Mouse (Mus musculus) MEL (cell line): ENCODE data around the gene Gm7030. TPM values are rescaled to one million over a fixed set of nuclear protein-coding genes. Genes with fewer than 3 reads are reported as not detected.
"Not testable (repeated sequence)": the region's sequence is repeated elsewhere in the genome, so short reads cannot be mapped to it uniquely, and the experiment has no call there.

Experiments used
- DNase-seq: peaks from one replicate; pipeline ENCODE4 v3.0.0; 2011; ENCODE audit warnings: low read depth, low spot score
- H3K27ac ChIP-seq: 2 replicates; pipeline ENCODE4 v1.5.1; 2012; ENCODE audit warnings: low read depth, mild to moderate bottlenecking, control low read depth, low read length, moderate library complexity; ENCODE audit not compliant: control insufficient read depth
- H3K27me3 ChIP-seq, 2 experiments: fragments of 150-350 bp in 1 of 2; sonication (generic) in 1 of 2; 2 replicates each; pipeline ENCODE4 v1.6.1; 2012; ENCODE audit warnings: low read length in 2 of 2, mild to moderate bottlenecking in 2 of 2, improper control_type of control experiment in 1 of 2, moderate library complexity in 1 of 2; ENCODE audit not compliant: insufficient read depth in 2 of 2, control insufficient read depth in 1 of 2
- H3K36me3 ChIP-seq, 2 experiments: 2 replicates each; pipeline ENCODE4 v1.6.1; 2012 to 2014; ENCODE audit warnings: low read length in 2 of 2, improper control_type of control experiment in 1 of 2, inconsistent platforms in 1 of 2, mild to moderate bottlenecking in 1 of 2; ENCODE audit not compliant: insufficient read depth in 2 of 2, control insufficient read depth in 1 of 2
- H3K4me1 ChIP-seq, 2 experiments: fragments of 150-350 bp in 1 of 2; sonication (generic) in 1 of 2; 2 replicates each; pipeline ENCODE4 v1.6.1; 2012; ENCODE audit warnings: low read length in 2 of 2, improper control_type of control experiment in 1 of 2, mild to moderate bottlenecking in 1 of 2; ENCODE audit not compliant: insufficient read depth in 2 of 2, control insufficient read depth in 1 of 2
- H3K4me3 ChIP-seq, 2 experiments: fragments of 150-350 bp in 1 of 2; sonication (generic) in 1 of 2; 2 replicates each; pipeline ENCODE4 v1.5.1; 2012; ENCODE audit warnings: low read depth in 2 of 2, low read length in 2 of 2, mild to moderate bottlenecking in 2 of 2, moderate library complexity in 2 of 2, control low read depth in 1 of 2, improper control_type of control experiment in 1 of 2; ENCODE audit not compliant: control insufficient read depth in 1 of 2, insufficient read depth in 1 of 2
- H3K79me2 ChIP-seq: 2 replicates; pipeline ENCODE4 v1.6.1; 2012; ENCODE audit warnings: mild to moderate bottlenecking, low read length, moderate library complexity; ENCODE audit not compliant: control insufficient read depth, poor library complexity, insufficient read depth
- H3K9ac ChIP-seq: 2 replicates; pipeline ENCODE4 v1.6.1; 2012; ENCODE audit warnings: low read depth, mild to moderate bottlenecking, control low read depth, low read length, moderate library complexity; ENCODE audit not compliant: control insufficient read depth, poor library complexity, severe bottlenecking
- H3K9me3 ChIP-seq: fragments of 150-350 bp; sonication (generic); replicated peaks from 2 replicates; pipeline ENCODE4 v1.6.1; 2012; ENCODE audit warnings: mild to moderate bottlenecking, low read length, improper control_type of control experiment, moderate library complexity; ENCODE audit not compliant: insufficient read depth
- POLR2AphosphoS5 ChIP-seq: IDR thresholded peaks from 2 replicates; pipeline ENCODE4 v1.6.1; 2012; ENCODE audit warnings: low read depth, borderline replicate concordance, mild to moderate bottlenecking, inconsistent platforms, low read length, moderate library complexity, mixed read lengths
- TBP ChIP-seq: IDR thresholded peaks from 2 replicates; pipeline ENCODE4 v1.8.0; 2011; ENCODE audit warnings: low read depth, low read length, improper control_type of control experiment
- UBTF ChIP-seq: IDR thresholded peaks from 2 replicates; pipeline ENCODE4 v1.6.1; 2012; ENCODE audit warnings: low read depth, mild to moderate bottlenecking, inconsistent platforms, low read length, improper control_type of control experiment, moderate library complexity, borderline replicate concordance; ENCODE audit not compliant: insufficient read depth
- ZKSCAN1 ChIP-seq: IDR thresholded peaks from 2 replicates; pipeline ENCODE4 v1.6.1; 2012; ENCODE audit warnings: low read depth, mild to moderate bottlenecking, inconsistent platforms, low read length, improper control_type of control experiment, moderate library complexity
- polyA plus RNA-seq, 2 experiments: library from polyadenylated mRNA; stranded (reverse) in 1 of 2; unstranded in 1 of 2; fragments of >175 nt in 1 of 2; fragments of >200 nt in 1 of 2; gene quantifications; 2 replicates each; pipeline versions ENCODE4 v1.2.1 to v1.2.4; 2012; ENCODE audit warnings: low replicate concordance in 2 of 2, low read depth in 1 of 2; ENCODE audit not compliant: insufficient read length in 2 of 2, insufficient read depth in 1 of 2, missing spikeins in 1 of 2
- total RNA-seq: library from RNA; depleted of rRNA; stranded (reverse); fragments of 300-350 nt; gene quantifications from 2 replicates; pipeline ENCODE4 v1.2.3, GENCODE M21; 2012; rRNA removed

Gm7030 gene
- not detected in 2 replicates for total RNA-seq
- polyA plus RNA-seq: not detected

DNA sequence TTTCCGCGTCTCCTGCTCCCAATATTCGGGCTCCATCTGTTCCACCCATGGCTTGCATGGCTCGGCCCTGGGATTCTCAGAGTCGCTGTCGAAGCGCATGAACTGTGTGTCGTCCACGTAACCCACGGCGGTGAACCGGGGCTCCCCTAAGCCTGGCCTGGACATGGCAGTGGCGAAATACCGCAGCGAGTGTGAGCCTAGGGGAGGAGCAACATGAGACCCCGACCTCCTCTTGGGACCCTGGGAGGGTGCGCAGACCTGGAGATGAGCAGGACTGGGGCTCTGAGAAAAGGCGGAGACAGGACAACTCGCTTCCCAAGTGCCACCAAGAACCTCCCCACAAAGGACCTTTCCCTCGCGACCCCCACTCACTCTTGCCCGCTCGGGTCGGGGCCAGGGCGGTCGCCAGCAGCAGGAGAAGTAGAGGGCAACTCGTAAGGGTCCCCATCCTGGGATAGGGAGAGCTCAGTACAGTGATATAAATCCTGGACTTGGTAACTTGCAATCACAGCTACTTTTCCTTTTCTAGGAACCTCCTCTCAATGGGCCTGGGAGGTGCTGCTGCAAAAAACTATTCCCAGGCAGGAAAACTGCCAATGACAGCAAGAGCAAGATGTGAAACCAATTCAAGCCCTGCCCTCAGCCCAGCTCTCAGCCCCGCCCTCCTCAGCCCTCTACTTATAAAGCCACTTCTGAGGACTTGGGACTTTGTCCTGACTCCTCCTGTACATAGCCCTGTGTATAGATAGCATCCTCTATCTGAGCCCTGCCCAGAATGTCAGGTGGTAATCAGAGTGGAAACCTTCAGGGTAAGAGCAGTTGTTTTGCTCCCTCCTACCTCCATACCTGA is at the start of gene Gm7030:
TSS of gene Gm7030 (minus strand) at position 458 of the 850 bp plus-strand sequence.
- H3K27me3 ChIP-seq, H3K4me3 ChIP-seq, H3K4me1 ChIP-seq, H3K9me3 ChIP-seq, H3K9ac ChIP-seq, H3K36me3 ChIP-seq, DNase-seq, H3K27ac ChIP-seq, H3K79me2 ChIP-seq: not testable (repeated sequence)

GRCm38 (mm10) chr17:36178938-36179337 is 49.7 kb upstream of the Gm7030 start:
- not testable (repeated sequence) for H3K27ac ChIP-seq, DNase-seq

DNA sequence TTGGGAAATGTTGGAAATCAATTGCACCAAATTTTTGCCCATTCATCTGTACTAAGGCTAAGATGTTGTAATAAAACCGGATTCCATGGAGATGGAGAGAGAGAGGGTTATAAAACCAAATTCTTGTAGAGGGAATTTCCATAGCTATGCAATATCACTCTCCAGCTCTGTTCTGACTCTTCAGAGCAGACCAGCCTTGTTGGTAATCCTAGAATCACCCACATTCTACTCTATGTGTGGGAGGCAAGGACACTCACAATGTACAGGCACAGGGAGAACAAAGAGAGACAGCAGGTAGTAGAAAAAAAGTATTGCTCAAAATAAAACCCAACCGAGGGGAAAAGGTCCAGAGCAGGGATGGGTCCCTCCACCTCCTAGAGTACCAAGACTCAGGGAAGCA is 46.9 kb upstream of the Gm7030 start:
- DNase-seq, H3K9ac ChIP-seq, H3K79me2 ChIP-seq, H3K27me3 ChIP-seq, H3K9me3 ChIP-seq, H3K4me1 ChIP-seq, H3K27ac ChIP-seq, H3K36me3 ChIP-seq, H3K4me3 ChIP-seq: not testable (repeated sequence)

More at GRCm38 (mm10) chr17:36178938-36179337, 49.7 kb upstream of the Gm7030 start:
- not testable (repeated sequence) for H3K9me3 ChIP-seq, H3K4me1 ChIP-seq, H3K79me2 ChIP-seq, H3K36me3 ChIP-seq, H3K9ac ChIP-seq, H3K4me3 ChIP-seq, H3K27me3 ChIP-seq

DNA sequence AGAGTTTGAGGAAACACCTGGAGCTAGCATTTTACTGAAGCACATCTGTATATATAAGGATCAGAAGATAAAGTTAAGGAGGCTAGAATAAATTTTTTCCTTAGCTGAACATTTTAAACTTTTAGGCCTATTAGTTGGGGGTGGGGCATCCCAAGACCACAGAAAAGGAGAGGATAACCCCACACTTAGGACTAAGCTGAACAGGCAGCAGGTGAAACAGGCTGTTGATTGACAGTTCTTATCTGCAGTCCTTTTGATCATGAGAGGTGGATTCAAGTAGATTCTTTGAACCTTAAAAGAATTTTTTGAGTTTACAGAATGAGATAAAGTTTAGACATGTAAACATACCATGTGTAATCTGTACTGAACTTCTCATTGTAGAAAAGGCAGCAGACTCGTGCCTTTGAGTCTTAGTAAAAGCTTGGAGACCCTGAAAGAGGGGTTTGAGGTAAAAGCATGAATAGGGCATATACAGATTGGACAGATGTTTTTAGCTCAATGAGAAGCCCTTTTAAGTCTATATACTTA is 41.1 kb upstream of the Gm7030 start:
- no peak overlapping the region for H3K27ac ChIP-seq
- H3K9ac ChIP-seq: no peak overlapping the region
- DNase-seq: no peak
- H3K36me3 ChIP-seq: no peaks in the 10 kb centered on the region
- TF ChIP-seq POLR2AphosphoS5: no peak
- TF ChIP-seq UBTF: no peak
- TF ChIP-seq ZKSCAN1: no peak
- TF ChIP-seq TBP: no peak
- no peaks in the 10 kb centered on the region for H3K4me1 ChIP-seq
- peaks cover 0 to 1% of the 10 kb centered on the region in 2 experiments; a peak in 2 of 4 replicates for H3K27me3 ChIP-seq
- no peak overlapping the region for H3K4me3 ChIP-seq
- no peaks in the 10 kb centered on the region for H3K9me3 ChIP-seq
- H3K79me2 ChIP-seq: no peaks in the 10 kb centered on the region
